Mouse (Mus musculus) small intestine, adult 2 months (tissue): ENCODE results near the gene Nfatc2. TPM values are rescaled to one million over a fixed set of nuclear protein-coding genes. Genes with fewer than 3 reads are reported as not detected.

Source experiments
- H3K27ac ChIP-seq: fragments of 200-500 bp; 2 replicates; pipeline ENCODE4 v1.5.1; 2012; ENCODE audit warnings: low read depth, low read length, control low read depth, inconsistent platforms; ENCODE audit not compliant: insufficient read depth
- H3K27me3 ChIP-seq: fragments of 200-500 bp; 2 replicates; pipeline ENCODE4 v1.6.1; 2012; ENCODE audit warnings: mild to moderate bottlenecking, moderate library complexity, low read length, inconsistent platforms; ENCODE audit not compliant: control insufficient read depth, insufficient read depth
- H3K36me3 ChIP-seq: fragments of 200-500 bp; 2 replicates; pipeline ENCODE4 v1.6.1; 2012; ENCODE audit warnings: mild to moderate bottlenecking, low read length, control low read depth, inconsistent platforms; ENCODE audit not compliant: control insufficient read depth, insufficient read depth
- H3K4me1 ChIP-seq: fragments of 200-500 bp; 2 replicates; pipeline ENCODE4 v1.6.1; 2012; ENCODE audit warnings: low read length, inconsistent platforms, mixed read lengths; ENCODE audit not compliant: control insufficient read depth, insufficient read depth, insufficient read length
- H3K4me3 ChIP-seq: fragments of 200-500 bp; 2 replicates; pipeline ENCODE4 v1.5.1; 2012; ENCODE audit warnings: low read depth, mild to moderate bottlenecking, control low read depth, inconsistent platforms, low read length, moderate library complexity
- CTCF ChIP-seq: fragments of 200-500 bp; IDR thresholded peaks from 2 replicates; pipeline ENCODE4 v1.5.1; 2012; ENCODE audit warnings: low read depth, mild to moderate bottlenecking, control low read depth, inconsistent platforms, low read length, moderate library complexity, mixed read lengths; ENCODE audit not compliant: insufficient replicate concordance, insufficient read length; ENCODE audit errors: extremely low read depth
- POLR2A ChIP-seq: fragments of 200-500 bp; IDR thresholded peaks from 2 replicates; pipeline ENCODE4 v1.6.1; 2012; ENCODE audit warnings: low read depth, mild to moderate bottlenecking, control low read depth, inconsistent platforms, low read length, moderate library complexity
- WGBS: fragments of 180-500 bp; shearing (Covaris S2); methylation state at CpG from one replicate; pipeline ENCODE4 v1.1.7; 2018; 5-methylcytosine and 5-hydroxymethylcytosine counted together
- polyA plus RNA-seq: library from polyadenylated mRNA; depleted of rRNA; stranded (reverse); fragments of >200 nt; gene quantifications from 2 replicates; pipeline ENCODE4 v1.2.3, GENCODE M21; 2012

Nfatc2 gene
- polyA plus RNA-seq, 1 experiment = 3.9 TPM

DNA sequence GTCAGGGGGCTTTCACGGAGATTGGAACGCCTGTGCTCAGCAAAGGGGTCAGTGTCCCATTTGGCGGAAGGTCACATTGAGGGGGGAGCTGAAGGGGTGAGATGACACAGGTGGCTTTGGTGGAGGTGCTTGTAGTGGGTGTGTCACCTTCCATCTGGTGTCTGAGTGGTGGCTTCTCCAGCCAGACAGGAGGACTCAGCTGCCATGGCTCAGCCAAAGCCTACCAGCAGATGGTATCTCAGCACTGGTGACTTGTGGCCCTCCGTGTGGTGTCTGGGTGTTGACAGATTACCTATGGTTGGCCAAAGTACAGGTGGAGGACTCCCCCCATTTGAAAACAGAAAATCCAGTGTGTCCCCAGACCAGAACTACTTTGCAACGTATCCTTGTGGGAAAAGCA, 134.3 kb downstream of the Nfatc2 start:
- Histone ChIP-seq H3K4me1 (no peaks in the 10 kb centered on the region; the same call in 1 of the 2 replicates), H3K4me3 (no peak overlapping the region), H3K36me3 (no peaks in the 10 kb centered on the region), H3K27ac (no peak overlapping the region), H3K27me3 (no peaks in the 10 kb centered on the region)
- 78% methylated on average over 5 of the region's 5 CpGs for WGBS
- TF ChIP-seq CTCF = no peak
- no peak for TF ChIP-seq POLR2A

DNA sequence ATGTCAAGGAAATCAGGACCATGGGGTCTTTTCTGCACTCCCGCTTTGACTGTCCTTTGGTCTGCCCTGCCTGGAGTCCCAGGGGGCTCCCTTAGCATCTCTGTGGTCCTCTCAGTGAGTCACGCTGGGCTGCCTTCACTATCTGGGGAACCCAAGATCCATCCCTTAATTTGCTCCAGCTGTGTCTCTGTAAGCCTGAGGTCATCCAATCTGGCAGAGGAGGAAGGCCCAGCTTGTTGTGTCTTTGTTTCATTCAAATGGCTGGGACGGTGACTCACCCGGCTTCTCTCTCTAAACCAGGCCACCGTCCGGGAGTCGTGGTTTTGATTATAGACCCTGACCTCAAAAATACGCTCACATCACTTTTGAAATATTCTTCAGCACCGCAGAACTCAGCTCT, 135.4 kb downstream of the Nfatc2 start:
- Histone ChIP-seq H3K36me3 (no peaks in the 10 kb centered on the region), H3K27me3 (no peaks in the 10 kb centered on the region), H3K4me1 (no peaks in the 10 kb centered on the region; the same call in 1 of the 2 replicates), H3K27ac (no peak overlapping the region), H3K4me3 (no peak overlapping the region)
- no peak for TF ChIP-seq POLR2A
- 78% methylated on average over 9 of the region's 9 CpGs for WGBS

DNA sequence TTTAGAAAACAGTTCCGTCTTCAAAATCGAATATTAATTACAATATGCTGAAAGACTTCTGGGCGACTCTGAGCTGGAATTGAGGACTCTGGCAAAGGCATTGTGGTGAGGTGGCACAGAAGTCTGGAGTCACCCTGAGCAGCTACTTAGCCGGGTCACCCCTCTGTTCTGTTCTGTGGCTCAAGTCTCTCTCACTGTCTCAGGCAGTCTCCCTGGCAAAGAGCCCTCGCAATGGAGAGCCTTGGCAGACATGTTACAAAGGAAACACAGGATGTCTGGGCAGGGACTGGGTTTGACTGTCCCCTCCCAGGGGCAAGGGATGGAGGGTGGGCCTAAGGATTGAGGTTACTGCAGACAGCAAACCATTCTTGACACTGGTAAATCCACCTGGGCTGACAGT, 135.8 kb downstream of the Nfatc2 start:
- 69% methylated on average over 5 of the region's 5 CpGs for WGBS
- H3K27ac ChIP-seq = no peak overlapping the region
- no peaks in the 10 kb centered on the region for H3K36me3 ChIP-seq
- H3K27me3 ChIP-seq = no peaks in the 10 kb centered on the region
- no peak for TF ChIP-seq CTCF
- no peaks in the 10 kb centered on the region; the same call in 1 of the 2 replicates for H3K4me1 ChIP-seq
- no peak overlapping the region for H3K4me3 ChIP-seq

DNA sequence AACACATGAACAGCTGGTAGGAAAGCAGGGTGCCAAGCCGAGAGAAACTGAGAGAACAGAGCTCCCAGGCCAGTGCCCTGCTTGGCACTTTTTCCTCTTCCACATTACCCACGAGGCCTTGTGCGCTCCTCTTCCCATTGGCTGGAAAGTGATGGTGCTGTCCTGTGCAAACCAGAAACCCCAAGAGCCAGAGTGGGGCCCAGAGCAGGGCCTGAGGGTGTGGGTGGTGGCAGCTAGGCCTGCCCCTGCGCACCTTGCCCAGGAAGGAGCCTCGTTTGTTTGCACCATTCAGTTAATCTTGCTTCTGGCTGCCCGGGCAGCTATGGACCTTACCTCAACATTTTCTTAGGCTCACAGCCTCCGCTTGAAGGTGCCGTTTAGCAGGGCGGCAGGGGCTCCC, 139.6 kb downstream of the Nfatc2 start:
- H3K36me3 ChIP-seq = no peaks in the 10 kb centered on the region
- no peak overlapping the region for H3K27ac ChIP-seq
- TF ChIP-seq POLR2A (no peak), CTCF (no peak)
- WGBS = 62% methylated on average over 9 of the region's 9 CpGs
- no peaks in the 10 kb centered on the region for H3K27me3 ChIP-seq
- no peak overlapping the region for H3K4me3 ChIP-seq
- no peaks in the 10 kb centered on the region for H3K4me1 ChIP-seq

DNA sequence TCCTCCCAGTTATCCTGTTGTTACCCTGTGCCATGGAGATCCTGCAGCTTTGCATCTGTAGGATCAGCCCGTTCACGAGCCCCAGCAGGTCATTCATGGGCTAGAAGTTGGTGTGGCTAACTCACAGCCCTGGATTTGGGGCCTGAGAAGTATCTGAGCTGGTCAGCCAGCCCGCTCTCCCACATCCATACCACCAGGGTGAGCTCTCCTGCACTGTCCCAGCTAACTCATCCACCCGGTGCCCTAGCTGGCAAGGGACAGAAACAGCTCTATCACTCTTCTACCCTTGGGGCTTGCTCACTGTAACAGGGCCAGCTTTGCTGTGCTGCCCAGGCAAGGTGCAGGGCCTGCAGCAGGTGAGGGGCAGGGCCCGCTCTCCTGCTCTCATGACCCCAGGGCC, 141.8 kb downstream of the Nfatc2 start:
- TF ChIP-seq CTCF = no peak
- TF ChIP-seq POLR2A = no peak
- WGBS = 80% methylated on average over 5 of the region's 5 CpGs
- Histone ChIP-seq H3K27me3 (no peaks in the 10 kb centered on the region), H3K4me3 (no peak overlapping the region), H3K27ac (no peak overlapping the region), H3K4me1 (no peaks in the 10 kb centered on the region), H3K36me3 (no peaks in the 10 kb centered on the region)

DNA sequence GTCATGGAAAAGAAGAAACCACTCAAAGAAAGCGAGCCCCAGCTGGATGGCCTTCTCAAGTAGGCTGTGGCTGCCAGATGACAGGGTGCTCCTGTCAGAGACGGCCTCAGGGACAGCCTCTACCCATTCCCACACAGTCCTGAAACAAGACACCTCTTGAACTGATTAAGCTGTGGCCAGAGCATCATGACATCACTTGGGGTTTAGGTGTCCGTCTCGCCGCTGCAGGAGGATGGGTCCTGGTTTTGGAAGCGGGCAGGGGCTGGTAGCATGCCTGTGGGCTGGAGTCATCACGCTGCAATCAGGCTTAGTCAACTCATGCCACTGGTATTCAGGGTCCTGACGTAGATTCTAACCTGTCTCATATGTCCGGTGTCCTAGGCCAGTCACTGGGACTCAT, 142.9 kb downstream of the Nfatc2 start:
- 85% methylated on average over 9 of the region's 9 CpGs for WGBS

DNA sequence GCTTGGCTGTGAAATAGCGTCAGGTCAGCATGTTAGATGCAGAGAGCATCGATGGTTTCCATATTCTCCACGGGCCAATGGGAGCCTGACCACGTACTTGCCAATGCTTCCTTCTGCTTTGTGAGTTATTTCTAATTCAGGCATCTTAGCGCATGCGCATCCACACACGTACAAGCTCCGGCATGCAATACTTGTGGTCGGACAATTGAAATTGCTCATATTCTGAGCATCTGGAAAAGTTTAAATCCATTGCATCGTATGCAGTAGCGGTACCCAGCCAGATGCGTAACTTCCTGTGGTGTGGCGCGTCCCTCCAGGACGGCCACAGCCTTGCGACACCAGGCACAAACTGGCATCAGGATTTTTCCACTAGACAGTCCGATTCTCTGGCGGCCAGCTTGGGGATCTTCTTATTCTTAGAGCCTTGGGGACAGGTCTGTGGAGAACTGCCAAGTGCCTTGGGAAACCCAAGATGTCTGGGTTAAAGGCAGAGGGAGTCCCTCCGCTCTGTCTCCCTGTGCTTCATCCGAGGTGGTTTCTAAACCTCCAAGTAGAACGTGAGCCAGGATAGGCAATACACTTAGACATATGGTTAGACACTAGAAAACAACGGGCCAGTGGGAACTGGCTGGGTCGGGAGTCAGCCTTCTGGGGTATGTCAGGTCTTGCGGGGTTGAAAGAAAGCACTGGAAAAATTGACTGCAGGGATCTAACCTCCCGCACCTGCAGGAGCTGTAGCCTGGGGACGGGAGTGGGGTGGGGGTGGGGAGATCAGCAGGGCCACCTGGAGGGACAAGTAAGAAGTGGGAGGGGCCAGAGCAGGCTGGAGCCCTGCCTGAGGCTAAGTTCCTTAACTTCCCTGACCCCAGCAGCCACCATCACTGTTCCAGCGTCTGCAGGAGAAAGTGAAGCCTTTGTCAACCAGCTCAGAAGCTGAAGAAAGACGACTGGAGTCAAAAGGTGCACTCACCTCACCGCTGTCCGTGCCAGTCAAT, 149.4 kb downstream of the Nfatc2 start:
- Histone ChIP-seq H3K27me3 (no peaks in the 10 kb centered on the region), H3K4me1 (no peaks in the 10 kb centered on the region), H3K27ac (no peak overlapping the region), H3K36me3 (no peaks in the 10 kb centered on the region), H3K4me3 (no peak overlapping the region)
- TF ChIP-seq POLR2A (no peak), CTCF (no peak)
- 56% methylated on average over 30 of the region's 30 CpGs for WGBS

More for the DNA sequence above, 142.9 kb downstream of the Nfatc2 start:
- Histone ChIP-seq H3K4me1 (no peaks in the 10 kb centered on the region), H3K27ac (no peak overlapping the region), H3K36me3 (no peaks in the 10 kb centered on the region), H3K4me3 (no peak overlapping the region), H3K27me3 (no peaks in the 10 kb centered on the region)
- TF ChIP-seq CTCF = no peak
- TF ChIP-seq POLR2A = no peak
